Mouse (Mus musculus) hindbrain, embryonic 13.5 days (tissue): ENCODE results near the gene Ank3. TPM values are rescaled to one million over a fixed set of nuclear protein-coding genes. Genes with fewer than 3 reads are reported as not detected.

ENCODE experiments used
- polyA plus RNA-seq: library from polyadenylated mRNA; unstranded; fragments of >200 nt; fragmentation: Nextera tagmentation; extraction: Ambion mirVana; gene quantifications from 2 replicates; pipeline ENCODE4 v1.2.1, GENCODE M21; 2015

Gene Ank3
- polyA plus RNA-seq, 1 experiment from 2014 or later, result 114 TPM

Other genes with a start within 250 kb of the Ank3 start
- 17.4 and 20.6 TPM in 2 replicates for gene Rhobtb1, start 247.3 kb upstream of the Ank3 start, polyA plus RNA-seq
- 1.4 TPM in 2 replicates for gene A930033H14Rik, start 185.7 kb upstream of the Ank3 start, polyA plus RNA-seq
- gene Cdk1, start 45.8 kb upstream of the Ank3 start, polyA plus RNA-seq, result 99.4 and 113 TPM in 2 replicates